Mouse (Mus musculus): ENCODE measurements at regions not wholly inside any gene's neighbourhood (a gene's known extent, or its start where the extent isn't known, plus 50 kb on each side); places are given as distances from the start of the nearest gene placed in this dataset.

DNA sequence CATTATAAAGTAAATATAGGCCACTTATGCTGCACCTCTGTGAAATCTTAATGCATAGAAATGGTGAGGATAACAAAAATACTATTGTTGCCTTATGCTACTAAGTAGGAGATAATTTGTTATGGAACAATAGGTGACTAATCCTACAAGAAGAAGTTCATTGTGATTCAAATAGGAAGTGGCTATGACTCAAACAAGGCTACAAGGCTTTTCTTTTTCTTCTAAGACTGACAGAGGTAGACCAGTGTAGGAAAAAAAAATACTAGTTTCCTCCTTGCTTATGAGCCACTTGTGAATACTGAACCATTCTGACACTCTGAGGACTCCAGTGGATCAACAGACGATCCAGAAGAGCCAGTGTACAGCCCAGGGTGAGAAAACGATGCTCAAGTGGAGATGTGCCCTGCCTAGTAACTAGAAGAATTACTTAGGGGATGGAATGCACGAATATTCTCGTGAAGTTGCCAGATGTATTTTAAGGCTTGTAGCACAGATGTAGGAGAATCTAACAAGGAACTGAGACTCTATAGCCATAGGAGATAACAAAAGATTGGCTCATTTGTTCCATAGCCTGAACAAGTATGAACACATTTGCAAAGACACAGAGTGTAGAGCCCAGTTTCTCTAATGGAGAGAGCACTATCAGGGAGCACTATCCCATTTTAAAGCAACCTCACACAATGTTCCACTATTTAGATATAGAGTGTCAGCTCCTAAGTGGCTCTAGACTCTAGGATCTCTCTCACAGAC, 60.3 kb downstream of the Fzd1 start:
- no peak for DNase-seq (ENCODE audit: low spot score)

DNA sequence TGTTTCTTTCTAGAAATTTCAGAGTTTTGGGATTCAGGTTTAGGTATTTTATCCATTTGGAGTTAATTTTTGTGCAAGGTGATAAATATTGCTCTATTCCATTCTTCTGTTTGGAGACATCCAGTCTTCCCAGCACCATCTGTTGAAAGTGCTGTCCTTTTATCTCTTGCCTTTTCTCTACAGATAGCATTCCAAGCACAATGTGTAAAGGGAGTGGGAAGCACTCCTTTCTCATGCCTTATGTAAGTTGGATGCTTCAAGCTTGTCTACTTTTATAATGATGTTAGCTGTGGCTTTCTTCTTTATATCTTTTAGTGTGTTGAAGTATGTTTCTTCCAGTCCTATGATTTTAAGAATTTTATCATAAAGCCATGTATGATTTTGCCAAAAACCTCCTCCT, 61.1 kb downstream of the Fzd1 start:
- no peak for DNase-seq (ENCODE audit: low spot score)

- DNase-seq (ENCODE audit: low spot score) = no peak
These were observed 68.7 kb downstream of the Fzd1 start for GRCm38 (mm10) chr5:4689130-4689529.

GRCm38 (mm10) chr5:4675316-4675715, 82.5 kb downstream of the Fzd1 start:
- peak; percentile 42 for DNase-seq (ENCODE audit: low spot score)

DNA sequence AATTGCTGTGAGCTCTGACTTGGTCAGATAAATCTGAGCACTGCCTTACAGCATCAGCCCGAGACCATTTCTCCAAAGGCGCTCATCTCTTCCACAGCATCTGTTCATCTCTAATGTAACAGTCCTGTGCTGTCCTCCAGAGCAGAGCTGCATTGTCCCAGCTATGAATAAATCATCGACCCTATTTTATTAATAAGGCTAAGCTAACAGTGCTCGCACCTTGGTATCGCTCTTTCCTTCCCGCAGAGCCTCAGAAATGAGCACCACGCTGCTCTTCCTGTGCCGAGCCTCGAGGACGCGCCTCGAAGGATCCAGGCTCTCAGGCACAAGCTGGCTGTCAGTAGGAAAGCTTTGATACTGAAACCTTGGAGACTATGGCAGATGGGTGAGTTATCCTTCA, 91.5 kb downstream of the Fzd1 start:
- DNase-seq (ENCODE audit: low spot score) = no peak

- no peak for DNase-seq (ENCODE audit: low spot score)
These were observed 91.9 kb downstream of the Fzd1 start for GRCm38 (mm10) chr5:4665978-4666377.

DNA sequence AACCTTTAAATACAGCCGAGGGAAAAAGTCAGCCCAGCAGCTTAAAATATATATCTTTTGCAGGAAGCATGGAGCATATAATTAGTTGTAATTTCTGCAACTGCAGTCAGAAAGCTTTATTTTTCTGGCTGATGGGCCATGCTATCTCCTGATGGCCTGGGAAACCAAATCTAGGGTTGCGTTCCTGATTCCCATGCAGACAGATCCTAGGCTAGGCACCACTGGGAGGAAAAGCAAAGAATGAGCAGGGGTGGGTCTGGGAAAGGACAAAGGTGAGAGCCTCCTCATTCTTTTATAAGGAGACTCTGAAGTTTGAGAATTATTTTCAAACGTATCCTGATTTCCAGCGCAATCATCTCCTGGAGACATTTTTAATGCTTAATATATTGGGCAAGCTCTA, 92.9 kb downstream of the Fzd1 start:
- DNase-seq (ENCODE audit: low spot score) = no peak

- no peak for DNase-seq (ENCODE audit: low spot score)
These were observed 93.3 kb downstream of the Fzd1 start for GRCm38 (mm10) chr5:4664488-4664887.

- DNase-seq (ENCODE audit: low spot score) = no peak
These were observed 95.6 kb downstream of the Fzd1 start for GRCm38 (mm10) chr5:4662198-4662585.

GRCm38 (mm10) chr5:4661420-4662197, 96.2 kb downstream of the Fzd1 start:
- peak; percentile 32 for DNase-seq (ENCODE audit: low spot score)

- peak; percentile 59 for DNase-seq (ENCODE audit: low spot score)
These were observed 99.9 kb downstream of the Fzd1 start for GRCm38 (mm10) chr5:4657982-4658381.

DNA sequence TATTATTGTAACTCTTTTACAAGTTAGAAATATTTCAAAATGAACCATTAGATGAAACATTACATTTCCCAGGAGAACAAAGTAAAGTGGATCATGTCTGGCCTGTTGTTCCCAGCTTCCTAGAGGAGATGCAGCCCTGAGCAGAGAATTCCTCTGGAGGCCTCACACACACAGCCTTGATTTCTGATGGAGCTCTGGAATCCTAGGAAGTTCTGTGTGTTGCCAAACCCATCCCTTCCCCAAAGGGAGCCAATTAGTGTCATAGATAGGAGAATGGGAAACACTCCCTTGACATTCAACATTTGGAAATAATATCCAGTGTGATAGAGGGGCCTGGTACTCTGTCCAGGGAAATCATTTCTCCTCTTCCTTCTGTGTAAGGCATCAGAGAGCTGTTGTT, 103.6 kb downstream of the Fzd1 start:
- DNase-seq (ENCODE audit: low spot score) = peak; percentile 68

- DNase-seq (ENCODE audit: low spot score) = peak; percentile 29
These were observed 106.5 kb downstream of the Fzd1 start for GRCm38 (mm10) chr5:4651167-4651955.

GRCm38 (mm10) chr5:4650709-4651108, 107.1 kb downstream of the Fzd1 start:
- DNase-seq (ENCODE audit: low spot score) = no peak

GRCm38 (mm10) chr5:4649858-4650556, 107.8 kb downstream of the Fzd1 start:
- peak; percentile 73 for DNase-seq (ENCODE audit: low spot score)

- no peak for DNase-seq (ENCODE audit: low spot score)
These were observed 116.8 kb downstream of the Fzd1 start for GRCm38 (mm10) chr5:4641041-4641440.

GRCm38 (mm10) chr5:4633763-4634162, 124.1 kb downstream of the Fzd1 start:
- no peak for DNase-seq (ENCODE audit: low spot score)

DNA sequence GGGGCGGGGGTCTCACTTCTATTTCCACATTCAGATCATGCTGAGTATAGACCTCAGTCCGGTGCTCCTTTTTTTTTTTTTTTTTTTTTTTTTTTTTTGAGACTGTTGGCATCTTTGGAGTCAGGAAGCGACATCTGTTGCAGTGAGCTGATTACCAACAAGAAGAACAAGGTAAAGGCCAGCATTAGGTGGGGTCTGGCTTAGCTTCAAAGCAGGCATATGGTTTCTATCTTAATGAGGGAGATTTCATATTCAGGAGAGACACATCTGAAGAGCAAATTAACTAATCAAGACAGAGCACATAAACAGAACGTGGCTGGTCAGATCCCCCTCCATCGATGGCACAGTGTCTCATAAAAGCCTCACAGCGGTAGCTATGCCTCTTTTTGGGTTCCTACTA, 132.6 kb downstream of the Fzd1 start:
- DNase-seq (ENCODE audit: low spot score) = no peak

DNA sequence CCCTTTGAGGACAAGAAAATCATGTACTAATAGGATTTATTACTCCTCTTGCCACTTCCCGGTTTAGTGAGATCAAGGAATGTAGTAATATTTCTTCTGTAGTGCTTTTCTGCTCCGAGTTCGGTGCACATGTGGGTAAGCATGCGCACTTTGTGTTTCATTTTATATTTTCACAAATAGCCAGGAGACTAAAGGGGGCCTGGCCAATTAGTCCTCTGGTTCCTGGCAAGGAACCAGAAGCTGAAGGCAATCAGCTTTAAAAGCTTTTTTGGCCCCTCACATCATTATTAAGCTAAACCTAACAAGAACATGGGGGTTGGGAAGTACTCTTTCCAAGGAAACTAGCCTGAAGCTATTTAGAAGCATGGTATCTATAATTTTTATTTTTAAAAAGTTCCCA, 134.2 kb downstream of the Fzd1 start:
- no peak for DNase-seq (ENCODE audit: low spot score)

DNA sequence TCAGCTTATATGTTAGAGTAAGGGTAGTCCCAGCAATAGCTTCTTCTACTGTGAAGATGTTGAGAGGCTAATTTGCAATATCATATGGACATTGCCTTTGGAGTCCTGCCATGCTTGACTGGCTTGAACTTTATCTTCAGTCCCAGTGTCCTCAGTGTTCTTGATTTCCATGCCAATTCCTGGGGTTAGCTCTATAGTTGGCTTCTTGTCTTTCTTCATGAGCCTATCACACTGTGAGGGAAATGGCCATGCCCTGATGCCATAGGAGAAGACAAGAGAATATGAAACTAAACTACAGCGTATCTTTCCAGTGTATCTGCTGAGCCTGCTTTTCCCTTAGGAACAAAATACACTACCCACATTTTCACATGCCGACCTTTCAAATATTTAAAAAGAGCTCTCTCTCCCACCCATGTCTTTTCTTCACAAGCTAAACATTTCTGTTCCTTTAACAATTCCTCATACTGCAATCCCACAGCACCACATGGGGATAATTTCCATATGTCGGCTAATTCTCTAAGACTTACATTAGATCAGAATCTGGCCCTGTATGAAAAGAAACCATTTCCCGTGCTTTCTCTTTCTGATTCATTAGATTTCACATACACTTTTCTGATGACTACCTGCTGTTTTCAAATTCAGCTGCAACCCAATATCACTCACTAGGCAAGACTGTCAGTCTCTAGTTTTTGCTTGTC, 137.2 kb downstream of the Fzd1 start:
- DNase-seq (ENCODE audit: low spot score) = peak; percentile 58

DNA sequence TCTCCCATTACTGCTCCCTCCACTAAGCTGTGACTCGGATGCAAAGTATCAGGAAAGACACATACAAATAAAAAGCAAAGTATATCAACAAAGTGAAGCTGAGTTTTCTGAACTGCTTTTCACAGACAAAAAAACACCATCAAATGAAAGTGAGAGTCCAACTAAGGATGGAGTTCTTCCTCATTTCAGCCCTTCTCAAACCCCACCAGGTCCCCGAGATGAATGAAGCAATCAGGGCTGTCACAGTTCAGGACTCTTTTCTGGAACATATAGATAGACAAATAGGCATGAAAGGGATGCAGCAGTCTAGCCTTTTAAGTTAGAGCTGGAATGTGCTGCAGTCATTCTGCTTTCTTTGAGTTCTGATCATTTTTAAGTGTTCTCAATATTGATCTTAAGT, 142.6 kb downstream of the Fzd1 start:
- DNase-seq (ENCODE audit: low spot score) = no peak

DNA sequence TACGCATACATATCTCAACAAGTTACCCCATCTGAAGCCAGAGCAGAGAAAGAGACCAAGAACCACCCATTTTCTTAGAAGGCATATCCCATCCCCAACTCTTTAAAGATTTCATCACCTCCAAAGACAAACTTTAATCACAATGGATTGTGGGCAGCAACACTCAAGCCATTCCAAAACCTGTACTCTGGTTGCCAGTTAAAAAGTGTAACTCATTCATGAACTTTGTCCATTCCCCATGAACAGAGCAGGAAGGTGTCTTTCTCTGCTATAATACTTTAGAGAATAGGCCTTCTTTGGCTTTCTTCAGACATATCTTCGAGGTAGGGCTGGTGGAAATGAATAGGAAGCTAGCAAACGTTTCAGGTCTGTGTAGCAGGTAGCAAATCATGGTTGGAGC, 160.4 kb downstream of the Fzd1 start:
- DNase-seq (ENCODE audit: low spot score) = peak; percentile 20

Data from adipocyte (in vitro differentiated cells).